Mouse (Mus musculus) myocyte (in vitro differentiated cells): Measurements from ENCODE around the gene Cdiptos. TPM values are rescaled to one million over a fixed set of nuclear protein-coding genes. Genes with fewer than 3 reads are reported as not detected.

Experiments
- H3K27me3 ChIP-seq: one replicate; pipeline ENCODE4 v1.6.1; 2011; ENCODE audit not compliant: control insufficient read depth, insufficient read depth, insufficient read length
- H3K36me3 ChIP-seq: one replicate; pipeline ENCODE4 v1.6.1; 2011; ENCODE audit not compliant: control insufficient read depth, insufficient read depth
- H3K4me2 ChIP-seq: one replicate; pipeline ENCODE4 v1.6.1; 2011; ENCODE audit warnings: low read depth, control low read depth
- H3K4me3 ChIP-seq: one replicate; pipeline ENCODE4 v1.5.1; 2011; ENCODE audit warnings: mild to moderate bottlenecking, control low read depth, moderate library complexity
- H3K79me2 ChIP-seq: one replicate; pipeline ENCODE4 v1.6.1; 2011; ENCODE audit not compliant: control insufficient read depth, insufficient read depth
- H3ac ChIP-seq: one replicate; pipeline ENCODE4 v1.6.1; 2011; ENCODE audit not compliant: control insufficient read depth, insufficient read length
- CEBPB ChIP-seq: IDR thresholded peaks from 2 replicates; pipeline ENCODE4 v1.6.1; 2011; ENCODE audit warnings: mild to moderate bottlenecking, moderate library complexity; ENCODE audit not compliant: poor library complexity, insufficient read depth, severe bottlenecking
- E2F4 ChIP-seq: IDR thresholded peaks from one replicate; pipeline ENCODE4 v1.6.1; 2011; ENCODE audit warnings: mild to moderate bottlenecking, control low read depth, moderate library complexity; ENCODE audit not compliant: insufficient read depth
- MAX ChIP-seq: IDR thresholded peaks from one replicate; pipeline ENCODE4 v1.6.1; 2011; ENCODE audit warnings: low read depth, mild to moderate bottlenecking, control low read depth
- MYOD1 ChIP-seq, 3 experiments: IDR thresholded peaks; one replicate each; pipeline ENCODE4 v1.6.1; 2011; ENCODE audit warnings: control low read depth in 2 of 3, low read depth in 2 of 3, mild to moderate bottlenecking in 2 of 3, moderate library complexity in 1 of 3; ENCODE audit not compliant: insufficient read length in 2 of 3, control insufficient read depth in 1 of 3
- MYOG ChIP-seq, 3 experiments: IDR thresholded peaks; one replicate each; pipeline ENCODE4 v1.6.1; 2011; ENCODE audit warnings: control low read depth in 2 of 3, low read depth in 2 of 3, mild to moderate bottlenecking in 2 of 3; ENCODE audit not compliant: insufficient read length in 2 of 3, control insufficient read depth in 1 of 3, insufficient read depth in 1 of 3
- POLR2A ChIP-seq: IDR thresholded peaks from one replicate; pipeline ENCODE4 v1.6.1; 2011; ENCODE audit warnings: low read depth, mild to moderate bottlenecking, control low read depth, moderate library complexity; ENCODE audit not compliant: insufficient read length
- POLR2AphosphoS2 ChIP-seq: IDR thresholded peaks from one replicate; pipeline ENCODE4 v1.6.1; 2011; ENCODE audit warnings: low read depth, control low read depth; ENCODE audit not compliant: insufficient read length
- REST ChIP-seq: IDR thresholded peaks from one replicate; pipeline ENCODE4 v1.6.1; 2011; ENCODE audit warnings: mild to moderate bottlenecking, control low read depth, moderate library complexity; ENCODE audit not compliant: insufficient read depth, insufficient read length
- SRF ChIP-seq: IDR thresholded peaks from one replicate; pipeline ENCODE4 v1.6.1; 2011; ENCODE audit warnings: low read depth; ENCODE audit not compliant: control insufficient read depth, insufficient read length
- TCF12 ChIP-seq: IDR thresholded peaks from one replicate; pipeline ENCODE4 v1.6.1; 2011; ENCODE audit warnings: mild to moderate bottlenecking, control low read depth; ENCODE audit not compliant: poor library complexity, insufficient read depth, severe bottlenecking
- TCF3 ChIP-seq: IDR thresholded peaks from one replicate; pipeline ENCODE4 v1.6.1; 2011; ENCODE audit warnings: low read depth, control low read depth; ENCODE audit not compliant: insufficient read length
- USF1 ChIP-seq: IDR thresholded peaks from one replicate; pipeline ENCODE4 v1.6.1; 2011; ENCODE audit warnings: low read depth, mild to moderate bottlenecking, control low read depth, moderate library complexity
- polyA plus RNA-seq: library from polyadenylated mRNA; unstranded; fragments of >200 nt; fragmentation: generic; extraction: Trizol; gene quantifications from one replicate; pipeline ENCODE4 v1.2.1, GENCODE M21; 2012; ENCODE audit warnings: missing spikeins

Gene Cdiptos
- 0.18 TPM for polyA plus RNA-seq

GRCm38 (mm10) chr7:126975950-126976866, at the start of gene Cdiptos:
Gene Cdiptos, minus strand, starts transcription at chr7:126976098.
- peaks cover 13% of the 10 kb centered on the region for H3K79me2 ChIP-seq
- H3K27me3 ChIP-seq = peaks cover under 1% of the 10 kb centered on the region
- TF ChIP-seq TCF12 (no peak), CEBPB (no peak), E2F4 (no peak), REST (no peak), SRF (no peak), MYOG (IDR thresholded peaks at IDR 0.05; ENCODE audit: control insufficient read depth in 1 of 3, insufficient read depth in 1 of 3, insufficient read length in 2 of 3, low read depth in 2 of 3) (peak in 2 of 3 experiments; percentile 14 to 59), MAX (peak; percentile 52), TCF3 (no peak), POLR2A (peak; percentile 9), MYOD1 (IDR thresholded peaks at IDR 0.05; ENCODE audit: control insufficient read depth in 1 of 3, insufficient read length in 2 of 3, low read depth in 2 of 3) (peak in 1 of 3 experiments; percentile 29), USF1 (no peak), POLR2AphosphoS2 (no peak)
- H3K4me3 ChIP-seq = peak within 1 kb of the TSS; percentile 95
- peak within 1 kb of the TSS; percentile 83 for H3ac ChIP-seq
- peaks cover 14% of the 10 kb centered on the region for H3K36me3 ChIP-seq
- H3K4me2 ChIP-seq = peak within 1 kb of the TSS; percentile 77

- H3K36me3 ChIP-seq = peaks cover 19% of the 10 kb centered on the region
These were observed 49.1 kb upstream of the Cdiptos start for GRCm38 (mm10) chr7:127024755-127025555.

GRCm38 (mm10) chr7:127023896-127024690, 48.2 kb upstream of the Cdiptos start:
- peak overlapping the region; percentile 67 for H3K4me3 ChIP-seq
- H3K36me3 ChIP-seq = peaks cover 15% of the 10 kb centered on the region

More at GRCm38 (mm10) chr7:127024755-127025555, 49.1 kb upstream of the Cdiptos start:
- peak overlapping the region; percentile 67 for H3K4me3 ChIP-seq
- no peaks in the 10 kb centered on the region for H3K27me3 ChIP-seq
- H3ac ChIP-seq = peak overlapping the region; percentile 88
- H3K79me2 ChIP-seq = peaks cover 20% of the 10 kb centered on the region
- TF ChIP-seq MYOG (IDR thresholded peaks at IDR 0.05; ENCODE audit: control insufficient read depth in 1 of 3, insufficient read depth in 1 of 3, insufficient read length in 2 of 3, low read depth in 2 of 3) (peak in 1 of 3 experiments; percentile 71), CEBPB (no peak), REST (no peak), MYOD1 (IDR thresholded peaks at IDR 0.05; ENCODE audit: control insufficient read depth in 1 of 3, insufficient read length in 2 of 3, low read depth in 2 of 3) (peak in 2 of 3 experiments; percentile 35 to 52), E2F4 (no peak), POLR2AphosphoS2 (peak; percentile 80), TCF12 (no peak), SRF (no peak), TCF3 (no peak), POLR2A (peak; percentile 78), USF1 (peak; percentile 14), MAX (peak; percentile 88)
- H3K4me2 ChIP-seq = peak overlapping the region; percentile 99

GRCm38 (mm10) chr7:127023272-127023691, 47.4 kb upstream of the Cdiptos start:
- Histone ChIP-seq H3K4me3 (peak overlapping the region; percentile 67), H3K27me3 (no peaks in the 10 kb centered on the region)
- TF ChIP-seq TCF3 (no peak), POLR2A (peak; percentile 33), POLR2AphosphoS2 (peak; percentile 22)

More at GRCm38 (mm10) chr7:127023896-127024690, 48.2 kb upstream of the Cdiptos start:
- TF ChIP-seq POLR2AphosphoS2 (peak; percentile 61), CEBPB (no peak)
- peak overlapping the region; percentile 99 for H3K4me2 ChIP-seq
- peak overlapping the region; percentile 88 for H3ac ChIP-seq
- H3K27me3 ChIP-seq = no peaks in the 10 kb centered on the region
- peaks cover 20% of the 10 kb centered on the region for H3K79me2 ChIP-seq

More at GRCm38 (mm10) chr7:127023272-127023691, 47.4 kb upstream of the Cdiptos start:
- Histone ChIP-seq H3K4me2 (peak overlapping the region; percentile 12), H3K79me2 (peaks cover 20% of the 10 kb centered on the region), H3ac (no peak overlapping the region), H3K36me3 (peaks cover 11% of the 10 kb centered on the region)
